Mouse (Mus musculus) layer of hippocampus, adult 8-10 months (tissue): Measurements from ENCODE around the gene Plekho1. TPM values are rescaled to one million over a fixed set of nuclear protein-coding genes. Genes with fewer than 3 reads are reported as not detected.
A peak's percentile ranks its signal among the peaks of the same experiment; 100 is the strongest.
"Not testable (repeated sequence)": the region's sequence is repeated elsewhere in the genome, so short reads cannot be mapped to it uniquely, and the experiment has no call there.

ENCODE experiments used
- DNase-seq, 2 experiments: peaks; one replicate each; pipeline ENCODE4 v3.0.0; 2022; ENCODE audit warnings: low spot score in 2 of 2
- total RNA-seq, 4 experiments: library from RNA; stranded (reverse); gene quantifications; 2 replicates each; pipeline ENCODE4 v1.2.4; 2022

Plekho1 gene
- total RNA-seq, 4 experiments from 2014 or later = 42.0 to 70.1 (median 52.4) TPM

GRCm38 (mm10) chr3:95980276-95980970 is 15.4 kb downstream of the Plekho1 start:
- no peak for DNase-seq

- no peak for DNase-seq
Observed at GRCm38 (mm10) chr3:95978265-95978664, 17.5 kb downstream of the Plekho1 start.

DNA sequence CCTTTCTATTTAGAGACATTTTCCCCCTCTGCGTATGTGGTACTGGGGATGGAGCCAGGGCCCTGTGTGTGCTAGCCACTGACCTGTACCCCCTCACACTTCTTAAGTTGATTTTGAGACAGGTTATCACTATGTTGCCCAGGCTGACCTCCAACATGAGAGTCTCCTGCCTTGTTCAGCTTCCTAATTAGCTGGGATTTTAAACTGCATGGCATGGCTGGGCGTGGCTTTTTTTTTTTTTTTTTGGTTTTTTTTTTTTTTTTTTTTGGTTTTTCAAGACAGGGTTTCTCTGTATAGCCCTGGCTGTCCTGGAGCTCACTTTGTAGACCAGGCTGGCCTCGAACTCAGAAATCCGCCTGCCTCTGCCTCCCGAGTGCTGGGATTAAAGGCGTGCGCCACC is 18.2 kb downstream of the Plekho1 start:
- DNase-seq = not testable (repeated sequence)

DNA sequence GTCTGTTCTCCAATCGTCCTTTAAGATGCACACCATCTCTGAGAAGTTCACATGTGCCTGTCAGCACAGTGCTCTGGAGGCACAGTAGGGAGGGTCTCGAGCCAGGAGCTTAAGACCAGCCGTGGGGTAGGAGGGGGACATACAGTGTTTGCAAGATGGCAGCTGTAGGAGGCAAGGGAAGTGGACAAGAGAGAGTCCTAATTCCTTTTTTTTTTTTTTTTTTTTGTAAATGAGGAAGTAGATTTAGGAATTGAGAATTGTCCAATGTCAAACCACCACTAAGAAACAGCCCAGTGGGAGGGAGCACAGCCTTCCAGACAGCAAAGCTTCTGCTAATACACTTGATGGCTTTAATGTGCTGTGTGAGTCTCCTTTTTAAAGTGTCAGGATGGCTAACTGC is 18.7 kb downstream of the Plekho1 start:
- no peak for DNase-seq

DNA sequence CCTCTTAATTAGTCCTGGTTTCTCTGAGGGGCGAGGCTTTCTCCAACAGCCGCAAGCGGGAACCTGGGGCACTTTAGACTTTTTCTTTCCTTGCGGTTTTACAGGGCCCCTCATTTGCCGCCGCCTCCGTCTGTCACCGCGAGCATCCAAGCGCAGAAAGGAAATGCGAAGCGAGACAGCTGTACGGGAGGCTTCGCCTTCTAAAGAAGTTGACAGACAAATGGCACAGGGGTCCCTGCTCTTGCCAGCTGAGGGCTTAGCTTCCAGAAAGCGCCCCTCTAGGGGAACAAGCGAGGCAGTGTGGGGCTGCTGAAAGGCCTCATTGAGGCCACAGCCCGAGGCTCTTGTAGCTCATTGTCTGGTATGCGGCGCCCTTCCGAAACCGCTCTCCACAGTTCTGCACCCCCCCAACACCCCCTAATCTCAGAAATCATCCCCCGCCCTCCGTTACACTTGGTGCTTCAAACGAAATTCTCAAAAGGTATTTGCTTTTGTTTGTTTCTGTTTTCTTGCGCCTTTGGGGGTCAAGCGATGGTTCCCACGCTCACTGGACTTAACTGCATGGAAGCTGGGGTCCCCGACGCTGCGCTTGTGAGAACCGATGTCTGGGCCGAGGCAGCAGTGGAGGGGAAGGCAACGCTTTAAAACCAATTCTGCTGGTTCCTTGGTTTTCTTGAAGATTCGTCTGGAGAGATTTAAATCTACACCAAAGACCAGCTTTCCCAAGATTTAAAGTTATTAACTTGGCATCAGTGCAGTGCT is 22.7 kb downstream of the Plekho1 start:
- no peak for DNase-seq

DNA sequence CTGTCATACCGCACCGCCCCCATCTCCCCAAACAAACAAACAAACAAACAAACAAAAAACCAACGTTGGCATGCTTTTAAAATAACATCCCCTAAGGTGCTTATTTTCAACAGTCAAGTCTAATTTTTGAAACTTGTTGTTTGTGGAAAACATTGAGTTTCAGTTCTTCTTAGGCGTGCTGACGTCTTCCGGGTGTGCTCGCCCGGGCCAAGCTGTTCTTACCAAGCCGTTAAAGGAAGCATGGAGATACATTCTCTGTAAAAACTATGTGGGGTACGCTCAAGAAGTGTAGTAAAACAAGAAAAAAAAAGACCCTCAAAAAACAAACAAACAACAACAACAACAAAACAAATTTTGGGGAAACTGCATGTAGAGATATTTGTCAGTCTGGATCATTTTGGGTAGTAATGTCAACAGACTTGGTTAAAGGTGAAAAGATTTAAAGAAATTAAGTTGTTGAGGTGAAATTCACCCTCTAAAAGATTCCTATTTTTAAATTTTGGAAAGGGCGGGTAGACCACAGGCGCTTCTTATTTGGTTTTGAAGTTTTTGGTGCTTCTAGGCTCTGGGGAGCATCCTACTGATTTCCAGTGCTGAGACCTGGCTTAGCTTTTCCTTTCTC is 23.4 kb downstream of the Plekho1 start:
- no peak for DNase-seq

GRCm38 (mm10) chr3:95970661-95971060 is 25.1 kb downstream of the Plekho1 start:
- DNase-seq = not testable (repeated sequence)

DNA sequence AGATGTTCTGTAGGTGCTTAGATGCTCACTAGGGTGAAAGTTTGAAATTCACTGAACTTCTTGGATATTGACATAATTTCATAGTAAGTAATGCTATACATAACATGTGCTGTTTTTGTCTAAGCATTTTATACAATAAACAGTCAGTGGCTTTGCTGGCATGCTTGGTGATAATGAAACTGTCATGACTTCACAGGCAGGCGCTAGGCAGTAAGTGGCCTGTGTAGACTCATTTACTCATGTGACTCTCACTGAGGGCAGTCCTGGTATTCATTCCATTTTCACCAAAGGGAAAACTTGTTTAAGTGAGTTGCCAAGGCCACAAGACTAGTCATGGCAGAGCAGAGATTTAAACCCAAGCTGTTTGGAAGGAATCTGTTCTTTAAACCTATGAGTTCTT is 26.5 kb downstream of the Plekho1 start:
- no peak for DNase-seq

GRCm38 (mm10) chr3:95965518-95966451 is 30.0 kb downstream of the Plekho1 start:
- DNase-seq = peak; percentile 23 to 38

DNA sequence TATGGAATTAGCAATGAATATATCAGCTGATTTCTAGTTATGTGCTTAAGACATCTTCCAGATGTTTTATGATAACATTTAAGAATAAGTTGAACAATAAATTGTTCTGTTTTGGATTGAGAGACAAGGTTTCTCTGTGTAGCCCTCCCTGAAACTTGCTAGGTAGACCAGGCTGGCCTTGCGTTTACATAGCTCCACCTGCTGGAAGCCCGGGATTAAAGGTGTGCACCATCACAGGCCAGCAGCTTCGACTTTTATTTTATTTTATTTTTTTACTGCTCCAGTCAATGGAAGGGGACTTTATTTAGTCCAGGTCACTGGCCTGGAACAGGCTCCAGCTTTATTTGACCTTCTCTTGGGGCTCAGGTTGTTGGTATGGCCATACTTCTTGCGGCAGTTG is 32.1 kb downstream of the Plekho1 start:
- DNase-seq = no peak

DNA sequence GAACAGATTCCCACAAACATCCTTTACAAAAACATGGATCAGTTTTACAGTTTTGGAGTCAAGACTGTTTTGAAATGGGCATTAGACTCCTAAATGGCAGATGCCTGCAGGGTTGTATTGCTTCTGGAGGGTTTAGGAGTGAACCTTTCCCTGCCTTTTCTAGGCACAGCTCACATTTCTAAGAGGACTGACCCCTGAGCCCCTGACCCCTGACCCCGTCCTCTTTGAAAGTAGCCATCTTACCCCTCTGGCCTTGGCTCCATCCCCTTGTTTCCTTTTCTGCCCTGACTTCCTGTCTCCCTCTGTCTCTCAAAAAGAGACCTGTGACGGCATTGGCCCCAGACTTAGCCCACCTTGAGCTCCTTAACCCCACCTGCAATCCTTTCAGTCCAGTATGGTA is 32.6 kb downstream of the Plekho1 start:
- no peak for DNase-seq

DNA sequence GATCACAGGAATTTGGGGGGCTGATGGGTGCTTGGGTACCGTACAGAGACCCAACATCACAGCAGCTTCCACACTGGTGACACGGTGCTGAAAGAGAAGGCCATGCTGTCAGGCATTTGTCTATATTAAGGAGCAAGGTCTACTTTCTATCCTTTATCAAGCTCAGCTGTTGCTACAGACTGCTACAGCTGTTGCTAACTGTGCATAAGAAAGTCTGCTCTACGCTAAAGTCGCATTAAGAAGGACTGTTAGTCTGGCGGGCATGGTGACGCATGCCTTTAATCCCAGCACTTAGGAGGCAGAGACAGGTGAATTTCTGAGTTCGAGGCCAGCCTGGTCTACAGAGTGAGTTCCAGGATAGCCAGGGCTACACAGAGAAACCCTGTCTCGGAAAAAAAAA is 33.6 kb downstream of the Plekho1 start:
- DNase-seq = not testable (repeated sequence)

DNA sequence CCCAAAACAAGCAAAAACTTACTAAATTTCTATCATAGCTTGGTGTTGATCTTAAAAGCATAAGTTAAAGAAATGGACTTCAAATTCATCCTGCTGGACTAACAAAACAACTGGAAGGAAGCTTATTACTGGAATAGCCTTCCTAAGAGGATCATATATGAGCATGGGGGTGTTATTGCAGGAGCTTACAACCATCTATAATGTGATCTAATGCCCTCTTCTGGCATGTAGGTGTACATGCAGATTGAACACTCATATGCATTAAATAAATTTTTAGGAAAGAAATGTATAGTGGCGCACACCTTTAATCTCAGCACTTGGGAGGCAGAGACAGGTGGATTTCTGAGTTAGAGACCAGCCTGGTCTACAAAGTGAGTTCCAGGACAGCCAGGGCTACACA is 36.0 kb downstream of the Plekho1 start:
- DNase-seq = no peak

DNA sequence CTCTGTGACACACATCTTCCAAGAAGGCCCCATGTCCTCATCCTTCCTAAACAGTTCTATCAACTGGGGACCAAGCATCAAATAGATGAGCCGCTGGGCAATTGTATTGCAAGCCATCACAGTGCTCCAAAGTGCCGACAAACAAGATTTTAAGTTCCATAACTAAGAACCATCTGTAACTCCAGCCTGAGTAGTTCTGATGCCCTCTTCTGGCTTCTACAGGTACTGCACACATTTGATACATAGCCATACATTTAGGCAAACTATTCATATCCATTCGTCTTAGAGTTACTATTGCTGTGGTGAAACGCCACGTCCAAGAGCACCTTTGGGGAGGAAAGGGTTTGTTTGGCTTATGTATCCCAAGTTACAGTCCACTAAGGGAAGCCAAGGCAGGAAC is 36.7 kb downstream of the Plekho1 start:
- no peak for DNase-seq

- peak; percentile 36 to 37 for DNase-seq
Observed at GRCm38 (mm10) chr3:95957359-95958148, 38.2 kb downstream of the Plekho1 start.

GRCm38 (mm10) chr3:95955318-95955717 is 40.5 kb downstream of the Plekho1 start:
- no peak for DNase-seq

GRCm38 (mm10) chr3:95954648-95955173 is 41.1 kb downstream of the Plekho1 start:
- DNase-seq = not testable (repeated sequence)

DNA sequence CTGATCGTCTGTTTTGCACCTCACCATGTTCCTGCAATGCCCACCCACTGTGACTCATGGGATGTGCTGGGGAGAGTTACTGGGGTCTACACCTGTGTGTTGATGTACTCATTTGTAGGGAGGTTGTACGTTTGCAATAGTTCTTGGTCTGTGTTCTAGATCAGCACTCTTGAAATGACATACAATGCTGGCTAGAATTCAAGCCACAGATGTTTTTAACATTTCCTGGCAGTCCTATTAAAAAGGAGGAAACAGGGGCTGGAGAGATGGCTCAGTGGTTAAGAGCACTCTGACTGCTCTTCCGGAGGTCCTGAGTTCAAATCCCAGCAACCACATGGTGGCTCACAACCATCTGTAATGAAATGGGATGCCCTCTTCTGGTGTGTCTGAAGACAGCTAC is 42.3 kb downstream of the Plekho1 start:
- DNase-seq = no peak

- no peak for DNase-seq
Observed at GRCm38 (mm10) chr3:95953023-95953422, 42.8 kb downstream of the Plekho1 start.

GRCm38 (mm10) chr3:95951566-95951965 is 44.2 kb downstream of the Plekho1 start:
- DNase-seq = not testable (repeated sequence)
